8 mouse cellular contexts compared by ENCODE assay signal in genomic region chr17:8341360-8341963, GRCm38 (mm10). TPM values are rescaled to one million over a fixed set of nuclear protein-coding genes. Genes with fewer than 3 reads are reported as not detected.
DNase-seq lines count a peak whose midpoint lies in the region; ATAC-seq and TF ChIP-seq lines count a peak whose summit lies in the region.

No protein-coding gene starts in this region.

- intact Hi-C loops in gastrocnemius, adult 2 months (cut with DNase I) = no loop called here

- TF ChIP-seq CTCF in gastrocnemius, adult 2 months (IDR thresholded peaks at IDR 0.05) = no peak

- WGBS in neural tube, embryonic 11.5 days = 11% methylated on average over 40 of the region's 46 CpGs
- 9% methylated on average over 41 of the region's 46 CpGs for WGBS in neural tube, embryonic 14.5 days

- peak overlapping the region; percentile 74 for H3K4me3 ChIP-seq in gastrocnemius, adult 2 months
- H3K4me3 ChIP-seq in neural tube, embryonic 11.5 days (ENCODE audit: low read depth, low read length) = peak overlapping the region; percentile 50
- H3K4me3 ChIP-seq in neural tube, embryonic 14.5 days (ENCODE audit: low read depth, low read length) = peak overlapping the region; percentile 76

- H3K4me1 ChIP-seq in neural tube, embryonic 11.5 days (ENCODE audit: control insufficient read depth, insufficient read depth, low read length) = peaks cover 10% of the 10 kb centered on the region
- H3K4me1 ChIP-seq in neural tube, embryonic 14.5 days (ENCODE audit: control insufficient read depth, insufficient read depth, low read length) = peaks cover 14% of the 10 kb centered on the region

- H3K9me3 ChIP-seq in neural tube, embryonic 11.5 days (ENCODE audit: control insufficient read depth, low read length) = no peaks in the 10 kb centered on the region
- no peaks in the 10 kb centered on the region for H3K9me3 ChIP-seq in neural tube, embryonic 14.5 days (ENCODE audit: control insufficient read depth, low read length)

- DNase-seq in gastrocnemius, adult 2 months = no peak
- no peak for DNase-seq in gastrocnemius, postnatal 25 days
- no peak for DNase-seq in neural tube, embryonic 11.5 days (ENCODE audit: low spot score)
- DNase-seq in neural tube, embryonic 10.5 days (ENCODE audit: extremely low spot score, low spot score) = no peak
- no peak for DNase-seq in spleen, adult 12 weeks (ENCODE audit: low spot score)

- peak overlapping the region; percentile 92 for H3K4me2 ChIP-seq in neural tube, embryonic 11.5 days (ENCODE audit: low read depth)
- peak overlapping the region; percentile 94 for H3K4me2 ChIP-seq in neural tube, embryonic 14.5 days (ENCODE audit: low read depth, low read length)

- ATAC-seq in neural tube, embryonic 11.5 days (ENCODE audit: insufficient read depth, low FRiP score, low TSS enrichment) = peak; percentile 58
- ATAC-seq in inflammation-experienced regulatory T-cells, adult 6 months = peak; percentile 6
- peak; percentile 50 for ATAC-seq in neural tube, embryonic 14.5 days (ENCODE audit: low read depth)
- ATAC-seq in megakaryocyte-erythroid progenitor cell, adult 5-6 weeks (replicated peaks; ENCODE audit: low FRiP score, low TSS enrichment, poor library complexity, severe bottlenecking) = no peak

- peak overlapping the region; percentile 75 for H3K9ac ChIP-seq in neural tube, embryonic 11.5 days (ENCODE audit: low read length)
- peak overlapping the region; percentile 97 for H3K9ac ChIP-seq in neural tube, embryonic 14.5 days (replicated peaks; ENCODE audit: low read depth, low read length)

- no peaks in the 10 kb centered on the region for H3K36me3 ChIP-seq in neural tube, embryonic 11.5 days (ENCODE audit: control insufficient read depth, insufficient read depth, low read length)
- no peaks in the 10 kb centered on the region for H3K36me3 ChIP-seq in neural tube, embryonic 14.5 days (ENCODE audit: control insufficient read depth, insufficient read depth, low read length)

- H3K27me3 ChIP-seq in neural tube, embryonic 11.5 days (ENCODE audit: control insufficient read depth, insufficient read depth, low read length) = peaks cover 42% of the 10 kb centered on the region
- 0 out of 2 replicates have a peak, but pooled peaks cover 3% of the 10 kb centered on the region for H3K27me3 ChIP-seq in neural tube, embryonic 14.5 days (ENCODE audit: control insufficient read depth, insufficient read depth, low read length)

- H3K27ac ChIP-seq in gastrocnemius, adult 2 months = no peak overlapping the region
- H3K27ac ChIP-seq in neural tube, embryonic 11.5 days (ENCODE audit: low read depth, low read length) = no peak overlapping the region
- peak overlapping the region; percentile 80 for H3K27ac ChIP-seq in neural tube, embryonic 14.5 days (ENCODE audit: low read depth, low read length)

RNA-seq across cellular contexts. Expression of gene Prr18, which starts 4.2 kb away (rescaled TPM):
- total RNA-seq in gastrocnemius, adult 2 months (2021) = under 1 TPM; 0.08 TPM
- total RNA-seq in gastrocnemius, postnatal 25 days (2021) = under 1 TPM; 0.08 to 0.10 TPM
- 0.89 and 1.4 TPM in 2 replicates for polyA plus RNA-seq in neural tube, embryonic 11.5 days (2014; fragmentation: Nextera tagmentation; extraction: Ambion mirVana)
- polyA plus RNA-seq in inflammation-experienced regulatory T-cells, adult 6 months (2017; shearing (Covaris generic)) = under 1 TPM in 1 of 3 experiments, not detected in 2; 0.25 TPM
- polyA plus RNA-seq in neural tube, embryonic 14.5 days (2014; fragmentation: Nextera tagmentation; extraction: Ambion mirVana) = 17.0 and 20.6 TPM in 2 replicates
- 0.15 TPM in 1 of 2 replicates, not detected in the other for total RNA-seq in megakaryocyte-erythroid progenitor cell, adult 5-6 weeks (2014; fragmentation: Nextera tagmentation)
- total RNA-seq in megakaryocyte-erythroid progenitor cell, adult 5-6 weeks (2017) = not detected in 2 replicates

RNA-seq across cellular contexts. Expression of gene T2, which starts 14.3 kb away (rescaled TPM):
- total RNA-seq in gastrocnemius, adult 2 months (2021) = not detected
- not detected for total RNA-seq in gastrocnemius, postnatal 25 days (2021)
- polyA plus RNA-seq in neural tube, embryonic 11.5 days (2014; fragmentation: Nextera tagmentation; extraction: Ambion mirVana) = 0.42 and 0.53 TPM in 2 replicates
- 1 to 10 TPM in 2 of 3 experiments, under 1 TPM in 1; 0.44 to 2.0 (median 1.4) TPM for polyA plus RNA-seq in inflammation-experienced regulatory T-cells, adult 6 months (2017; shearing (Covaris generic))
- 0.81 and 0.96 TPM in 2 replicates for polyA plus RNA-seq in neural tube, embryonic 14.5 days (2014; fragmentation: Nextera tagmentation; extraction: Ambion mirVana)
- not detected in 2 replicates for total RNA-seq in megakaryocyte-erythroid progenitor cell, adult 5-6 weeks (2014; fragmentation: Nextera tagmentation)
- 0.27 TPM in 1 of 2 replicates, not detected in the other for total RNA-seq in megakaryocyte-erythroid progenitor cell, adult 5-6 weeks (2017)

RNA-seq across cellular contexts. Expression of gene Sft2d1, which starts 30.6 kb away (rescaled TPM):
- total RNA-seq in gastrocnemius, adult 2 months (2021) = 1 to 10 TPM; 4.9 to 9.6 TPM
- 1 to 10 TPM; 6.8 to 8.0 TPM for total RNA-seq in gastrocnemius, postnatal 25 days (2021)
- polyA plus RNA-seq in neural tube, embryonic 11.5 days (2014; fragmentation: Nextera tagmentation; extraction: Ambion mirVana) = 67.1 and 67.3 TPM in 2 replicates
- 100 to 1,000 TPM; 111 to 145 (median 111) TPM for polyA plus RNA-seq in inflammation-experienced regulatory T-cells, adult 6 months (2017; shearing (Covaris generic))
- 149 and 195 TPM in 2 replicates for polyA plus RNA-seq in neural tube, embryonic 14.5 days (2014; fragmentation: Nextera tagmentation; extraction: Ambion mirVana)
- total RNA-seq in megakaryocyte-erythroid progenitor cell, adult 5-6 weeks (2014; fragmentation: Nextera tagmentation) = 63.1 and 137 TPM in 2 replicates
- 24.3 and 29.9 TPM in 2 replicates for total RNA-seq in megakaryocyte-erythroid progenitor cell, adult 5-6 weeks (2017)

RNA-seq across cellular contexts. Expression of gene Mpc1, which starts 58.8 kb away (rescaled TPM):
- total RNA-seq in gastrocnemius, adult 2 months (2021) = 100 to 1,000 TPM; 440 to 533 TPM
- 100 to 1,000 TPM; 407 to 421 TPM for total RNA-seq in gastrocnemius, postnatal 25 days (2021)
- polyA plus RNA-seq in neural tube, embryonic 11.5 days (2014; fragmentation: Nextera tagmentation; extraction: Ambion mirVana) = 114 and 128 TPM in 2 replicates
- 100 to 1,000 TPM; 178 to 199 (median 188) TPM for polyA plus RNA-seq in inflammation-experienced regulatory T-cells, adult 6 months (2017; shearing (Covaris generic))
- 408 and 480 TPM in 2 replicates for polyA plus RNA-seq in neural tube, embryonic 14.5 days (2014; fragmentation: Nextera tagmentation; extraction: Ambion mirVana)
- 123 and 153 TPM in 2 replicates for total RNA-seq in megakaryocyte-erythroid progenitor cell, adult 5-6 weeks (2014; fragmentation: Nextera tagmentation)
- 119 and 137 TPM in 2 replicates for total RNA-seq in megakaryocyte-erythroid progenitor cell, adult 5-6 weeks (2017)
